Mouse (Mus musculus): ENCODE results near the gene Gramd4. TPM values are rescaled to one million over a fixed set of nuclear protein-coding genes. Genes with fewer than 3 reads are reported as not detected.
"Not testable (repeated sequence)": the region's sequence is repeated elsewhere in the genome, so short reads cannot be mapped to it uniquely, and the experiment has no call there.

The Gramd4 gene
- total RNA-seq, 2 experiments from 2014 or later, result 42.0 to 47.6 TPM

DNA sequence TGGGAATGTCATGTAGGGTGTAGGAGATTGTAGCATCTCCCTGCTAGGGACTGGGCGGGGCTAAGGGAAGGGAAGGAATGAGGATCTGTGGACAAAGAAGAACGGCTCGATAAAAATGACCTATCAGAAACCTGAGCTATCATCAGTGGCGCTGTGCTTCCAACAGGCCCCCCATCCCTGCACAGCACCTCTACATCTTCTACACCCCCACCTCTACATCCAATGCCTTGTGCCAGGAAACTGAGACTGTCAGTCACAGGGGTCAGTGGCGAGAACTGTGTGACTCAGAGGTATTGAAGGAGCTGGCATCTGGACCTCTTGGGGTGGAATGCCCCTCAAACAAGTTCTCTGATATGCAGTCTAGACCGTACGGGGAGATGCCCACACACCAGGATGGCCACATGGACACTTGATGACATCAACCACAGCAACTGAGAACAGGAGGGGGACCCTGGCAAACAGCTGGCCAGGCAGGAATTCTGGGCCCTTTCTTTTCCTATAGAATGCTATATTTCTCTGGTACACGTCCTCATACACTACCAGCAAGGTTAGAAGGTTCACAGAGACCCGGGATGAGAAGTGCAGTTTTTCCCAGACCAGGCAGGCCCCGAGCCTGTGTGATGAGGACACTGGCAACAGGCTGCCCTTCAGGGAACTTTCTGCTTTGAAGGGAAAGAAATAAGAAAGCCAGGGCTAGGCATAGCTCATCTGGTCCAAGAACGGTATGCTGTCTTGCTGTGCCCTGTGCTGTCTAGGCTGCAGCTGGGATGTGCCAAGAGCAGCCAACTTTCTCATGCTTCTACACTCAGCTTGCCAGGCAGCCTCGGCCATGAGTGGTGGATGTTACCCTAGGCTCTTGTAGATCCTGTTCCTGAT lies 111.7 kb downstream of the Gramd4 start:
- intact Hi-C loops (cut with DNase I), result no loop called here
- no peak for DNase-seq (ENCODE audit: low spot score in 2 of 2)

DNA sequence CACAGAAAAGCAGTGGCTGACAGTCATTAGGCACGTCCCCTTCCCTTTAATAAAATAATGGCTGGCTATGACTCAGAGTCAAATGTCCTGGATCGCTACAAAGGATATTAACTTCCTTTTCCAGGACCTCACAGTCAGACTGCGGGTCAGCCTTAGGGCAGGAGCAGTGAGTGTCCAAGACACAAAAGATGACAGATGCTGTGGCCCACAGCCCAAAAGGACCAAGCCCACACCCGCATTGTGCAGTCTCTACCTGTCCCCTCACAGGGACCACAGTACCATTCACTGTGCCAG lies 112.3 kb downstream of the Gramd4 start:
- intact Hi-C loops (cut with DNase I), result no loop called here
- no peak for DNase-seq (ENCODE audit: low spot score in 2 of 2)

GRCm38 (mm10) chr15:86171316-86171715 lies 113.8 kb downstream of the Gramd4 start:
- intact Hi-C loops (cut with DNase I), result no loop called here
- no peak for DNase-seq (ENCODE audit: low spot score in 2 of 2)

GRCm38 (mm10) chr15:86172124-86172523 lies 114.6 kb downstream of the Gramd4 start:
- DNase-seq (ENCODE audit: low spot score in 2 of 2), result no peak
- intact Hi-C loops (cut with DNase I), result no loop called here

GRCm38 (mm10) chr15:86172526-86172925 lies 115.0 kb downstream of the Gramd4 start:
- no peak for DNase-seq (ENCODE audit: low spot score in 2 of 2)
- intact Hi-C loops (cut with DNase I), result no loop called here

DNA sequence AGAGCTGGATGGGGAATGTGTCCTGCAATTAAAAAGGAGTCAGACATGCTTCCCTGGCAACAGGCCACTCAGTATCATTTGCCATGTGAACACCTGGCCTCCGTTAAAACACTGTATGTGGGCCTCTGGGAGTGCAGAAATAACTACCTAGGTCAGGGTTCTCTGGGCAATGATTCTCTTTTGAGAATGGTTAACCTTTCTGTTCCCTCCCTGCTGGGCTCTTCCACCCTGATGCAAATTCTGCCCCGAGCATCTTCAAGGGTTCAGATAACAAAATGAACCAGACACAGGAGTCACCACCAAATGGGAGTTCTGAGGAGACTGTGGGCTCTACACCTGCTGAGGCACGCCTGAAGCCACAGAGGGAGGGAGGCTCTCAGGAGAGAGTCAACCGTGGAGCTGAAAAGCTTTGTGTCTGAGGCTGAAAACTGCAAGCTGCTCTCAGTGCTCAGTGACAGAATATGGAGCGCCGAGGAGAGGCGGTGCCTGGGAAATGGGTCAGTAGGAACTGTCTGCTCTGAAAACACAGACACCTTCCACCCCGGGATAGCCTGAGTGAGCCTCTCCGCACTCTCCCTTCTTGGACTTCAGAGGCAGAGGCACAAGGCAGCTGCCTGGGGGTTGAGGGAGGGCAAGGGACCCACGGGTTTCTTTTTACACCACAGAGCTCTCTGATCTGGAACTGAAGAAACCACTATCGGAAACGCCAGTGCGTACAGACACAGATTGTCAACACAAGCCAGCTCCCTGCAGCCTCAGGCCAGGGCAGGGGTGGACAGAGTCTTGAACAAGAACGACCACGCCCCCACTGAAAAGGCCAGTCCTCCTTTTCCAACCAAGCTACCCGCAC lies 115.9 kb downstream of the Gramd4 start:
- intact Hi-C loops (cut with DNase I), result no loop called here
- no peak for DNase-seq (ENCODE audit: low spot score in 2 of 2)

- intact Hi-C loops (cut with DNase I), result no loop called here
Measured at GRCm38 (mm10) chr15:86175253-86176050, 118.0 kb downstream of the Gramd4 start.

GRCm38 (mm10) chr15:86176166-86176565 lies 118.7 kb downstream of the Gramd4 start:
- intact Hi-C loops (cut with DNase I), result no loop called here

More at GRCm38 (mm10) chr15:86175253-86176050, 118.0 kb downstream of the Gramd4 start:
- no peak for DNase-seq (ENCODE audit: low spot score in 2 of 2)

DNA sequence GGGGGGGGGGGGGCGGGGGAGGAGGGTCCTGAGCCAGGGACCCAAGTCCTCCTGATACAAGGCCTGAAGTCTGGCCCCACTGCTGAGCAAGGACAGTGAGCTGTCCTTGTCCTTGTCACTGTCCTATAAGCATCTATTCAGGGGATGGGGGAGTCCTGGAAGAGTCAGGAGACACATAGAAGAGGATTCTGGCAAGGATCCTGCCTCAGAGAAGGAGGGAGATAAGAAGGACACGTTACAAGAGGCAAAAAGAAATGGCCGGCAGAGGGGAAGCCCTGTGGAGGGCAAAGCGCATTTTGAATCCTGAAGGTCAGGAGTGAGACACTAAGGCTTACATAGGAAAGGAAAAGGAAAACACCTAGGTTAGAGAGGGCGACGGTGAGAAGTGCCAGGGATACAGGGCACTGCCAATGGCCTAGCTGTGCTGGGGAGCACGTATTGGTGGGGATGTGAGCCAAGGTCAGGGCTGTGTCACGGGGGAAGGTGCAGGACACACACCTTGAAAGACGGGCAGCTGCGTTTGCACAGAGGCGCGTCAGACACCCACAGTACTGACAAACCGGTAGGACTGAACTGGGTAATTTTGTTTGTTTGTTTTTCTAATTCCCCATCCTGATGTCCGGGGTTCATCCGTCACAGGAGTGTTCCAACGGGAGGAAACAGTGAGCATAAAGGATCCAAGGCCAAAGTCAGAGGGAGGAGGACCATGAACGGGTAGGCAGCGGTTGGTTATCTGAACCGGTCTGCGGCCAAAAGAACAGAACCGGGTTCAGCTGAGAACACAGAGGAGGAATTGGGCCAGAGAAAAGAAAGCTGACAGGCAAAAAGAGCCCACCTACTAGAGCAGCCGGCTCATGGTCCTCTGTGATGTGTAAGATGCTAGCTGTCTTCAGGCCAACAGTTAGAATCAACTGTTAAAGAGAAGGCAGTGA lies 119.5 kb downstream of the Gramd4 start:
- no peak for DNase-seq (ENCODE audit: low spot score in 2 of 2)
- intact Hi-C loops (cut with DNase I), result no loop called here

More at GRCm38 (mm10) chr15:86176166-86176565, 118.7 kb downstream of the Gramd4 start:
- no peak for DNase-seq (ENCODE audit: low spot score in 2 of 2)

DNA sequence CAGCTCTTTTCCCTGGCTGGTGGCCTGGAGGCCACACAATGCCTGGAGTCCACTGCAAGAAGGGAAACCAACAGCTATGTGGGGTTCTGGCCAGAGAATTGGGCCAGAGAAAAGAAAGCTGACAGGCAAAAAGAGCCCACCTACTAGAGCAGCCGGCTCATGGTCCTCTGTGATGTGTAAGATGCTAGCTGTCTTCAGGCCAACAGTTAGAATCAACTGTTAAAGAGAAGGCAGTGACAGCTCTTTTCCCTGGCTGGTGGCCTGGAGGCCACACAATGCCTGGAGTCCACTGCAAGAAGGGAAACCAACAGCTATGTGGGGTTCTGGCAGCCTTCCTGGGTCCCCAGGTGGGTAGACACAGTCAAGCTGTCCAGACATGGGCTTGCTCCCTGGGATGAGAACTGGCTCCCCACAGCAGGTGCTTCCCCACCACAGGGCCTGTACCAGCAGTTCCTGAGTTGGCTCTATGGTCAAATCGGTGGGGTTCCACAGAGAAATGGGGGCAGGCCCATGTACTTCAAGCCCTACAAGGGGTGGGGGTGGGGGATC lies 120.3 kb downstream of the Gramd4 start:
- intact Hi-C loops (cut with DNase I), result not testable (repeated sequence)

GRCm38 (mm10) chr15:86178594-86178993 lies 121.1 kb downstream of the Gramd4 start:
- intact Hi-C loops (cut with DNase I), result no loop called here
- DNase-seq (ENCODE audit: low spot score in 2 of 2), result no peak

More for the DNA sequence above, 120.3 kb downstream of the Gramd4 start:
- not testable (repeated sequence) for DNase-seq (ENCODE audit: low spot score in 2 of 2)

DNA sequence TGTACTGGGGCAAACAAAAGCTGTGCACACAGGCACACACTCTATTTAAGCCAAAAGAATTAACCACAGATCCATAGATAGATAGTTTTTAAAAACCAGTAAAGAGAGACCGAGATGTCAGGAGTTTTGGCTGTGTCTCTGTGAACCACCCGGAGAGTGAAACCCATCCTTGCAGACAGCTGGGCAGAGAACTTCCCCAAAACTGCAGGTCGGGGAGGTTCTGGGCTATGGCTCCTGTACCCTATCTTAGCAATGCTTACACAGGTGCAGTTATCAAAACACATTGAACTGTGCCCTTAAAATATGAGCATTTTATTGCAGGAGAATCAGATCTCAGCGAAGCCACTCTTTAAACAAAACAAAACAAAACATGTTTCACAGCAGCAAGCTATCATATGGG lies 122.9 kb downstream of the Gramd4 start:
- intact Hi-C loops (cut with DNase I), result no loop called here
- DNase-seq (ENCODE audit: low spot score in 2 of 2), result no peak

- intact Hi-C loops (cut with DNase I); DNase-seq (ENCODE audit: low spot score in 2 of 2): not testable (repeated sequence)
Measured at GRCm38 (mm10) chr15:86181321-86181720, 123.8 kb downstream of the Gramd4 start.

- peak in 1 of 2 experiments; percentile 42 for DNase-seq (ENCODE audit: low spot score in 2 of 2)
- intact Hi-C loops (cut with DNase I), result no loop called here
Measured at GRCm38 (mm10) chr15:86181941-86182439, 124.5 kb downstream of the Gramd4 start.

DNA sequence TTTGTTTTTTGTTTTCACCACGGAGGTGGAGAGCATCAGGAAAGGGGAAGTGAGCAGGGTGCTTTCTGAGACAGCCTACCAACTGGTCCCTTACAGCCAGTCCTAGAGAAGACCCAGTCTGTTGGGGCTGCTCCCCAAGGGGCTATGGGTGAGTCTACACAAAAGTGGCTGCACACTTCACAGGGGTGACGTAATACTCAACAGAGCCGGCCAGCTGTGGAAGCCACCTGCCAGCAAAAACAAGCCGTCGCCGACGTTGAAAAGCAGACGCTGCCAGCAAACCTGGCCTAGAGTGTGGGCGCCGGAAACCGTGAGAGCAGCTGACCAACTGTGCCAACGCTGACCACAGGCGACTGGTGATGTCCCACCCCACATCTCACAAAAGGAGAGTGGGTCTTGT lies 125.2 kb downstream of the Gramd4 start:
- peak; percentile 55 for DNase-seq (ENCODE audit: low spot score in 2 of 2)
- intact Hi-C loops (cut with DNase I), result no loop called here

GRCm38 (mm10) chr15:86183484-86183883 lies 126.0 kb downstream of the Gramd4 start:
- DNase-seq (ENCODE audit: low spot score in 2 of 2), result no peak
- intact Hi-C loops (cut with DNase I), result no loop called here

DNA sequence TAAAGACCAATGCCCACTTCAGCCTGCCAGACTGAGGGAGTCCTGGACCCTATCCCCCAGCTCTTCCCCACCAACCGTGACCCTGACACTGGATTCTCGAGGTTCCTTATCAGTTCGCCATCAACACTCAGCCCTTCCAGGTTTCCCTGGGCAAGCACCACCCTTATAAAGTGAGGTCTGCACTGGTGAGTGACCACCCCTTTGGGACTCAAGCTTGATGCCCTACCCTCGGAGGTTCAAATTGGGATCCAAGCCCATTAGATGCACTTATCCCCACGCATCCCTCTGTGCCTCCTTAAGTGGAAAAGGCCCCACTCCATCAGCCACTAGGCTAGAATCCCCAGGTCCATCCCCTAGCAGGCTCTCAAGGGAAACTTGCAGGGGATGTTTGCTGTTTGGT lies 126.6 kb downstream of the Gramd4 start:
- no peak for DNase-seq (ENCODE audit: low spot score in 2 of 2)
- intact Hi-C loops (cut with DNase I), result no loop called here
